ENCODE assay signal across 13 mouse cellular contexts in genomic region chr12:71640058-71640501, GRCm38 (mm10).
A peak's percentile ranks its signal among the peaks of the same experiment; 100 is the strongest.
DNase-seq lines count a peak whose midpoint lies in the region; ATAC-seq and TF ChIP-seq lines count a peak whose summit lies in the region.
"Had no signal": no experiment of that assay in that cellular context is flagged by ENCODE, and none has a peak within 500 bp of the region (broad histone marks: within the 10 kb centered on the region; RNA-seq: fewer than 3 reads in every experiment).

No protein-coding gene starts in this region.

- intact Hi-C loops in left cerebral cortex, postnatal 36 days (cut with DNase I), result no loop called here

- WGBS in kidney, adult 2 months, result 43% methylated on average over 10 of the region's 10 CpGs
- 55% methylated on average over 10 of the region's 10 CpGs for whole genome bisulfite sequencing in kidney, embryonic 14.5 days

- TF ChIP-seq POLR2A in kidney, adult 2 months (IDR thresholded peaks at IDR 0.05; ENCODE audit: low read depth, low read length), result no peak

- H3K4me2 ChIP-seq in kidney, embryonic 14.5 days (replicated peaks; ENCODE audit: low read depth, low read length), result no peak overlapping the region
- H3K4me2 ChIP-seq: midbrain, embryonic 15.5 days had no signal

- no peaks in the 10 kb centered on the region for H3K4me1 ChIP-seq in kidney, adult 2 months (ENCODE audit: control insufficient read depth, insufficient read depth, low read length)
- H3K4me1 ChIP-seq in kidney, embryonic 14.5 days (ENCODE audit: control insufficient read depth, insufficient read depth, low read length), result no peaks in the 10 kb centered on the region; the same call in 1 of the 2 replicates

- peak; percentile 14 for DNase-seq in kidney, adult 2 months
- DNase-seq in urinary bladder, postnatal 36 days (ENCODE audit: low spot score in 2 of 2), result peak; percentile 25 to 38
- no peak for DNase-seq in urinary bladder, postnatal 25 days (ENCODE audit: low spot score)
- DNase-seq in kidney, postnatal 4 days, result peak; percentile 58 to 68
- DNase-seq in c-Kit-positive CD71-positive TER-119-positive erythroid progenitor cells, embryonic 14.5 days (ENCODE audit: low spot score), result no peak
- DNase-seq in left cerebral cortex, postnatal 36 days (ENCODE audit: low spot score in 2 of 2), result no peak
- no peak for DNase-seq in left cerebral cortex, adult 11 months (ENCODE audit: low spot score)
- DNase-seq: cerebellum, adult 11-12 months; right cerebral cortex, adult 18-20 months; thymus, postnatal 25 days had no signal

- ATAC-seq in kidney, embryonic 14.5 days (ENCODE audit: low FRiP score, low TSS enrichment), result no peak; the same call in 1 of the 2 replicates
- ATAC-seq: midbrain, embryonic 15.5 days had no signal

- H3K27ac ChIP-seq in kidney, adult 2 months (ENCODE audit: insufficient read depth, low read depth, low read length), result no peak overlapping the region
- no peak overlapping the region for H3K27ac ChIP-seq in kidney, embryonic 14.5 days (ENCODE audit: low read depth, low read length)
- H3K27ac ChIP-seq: midbrain, embryonic 15.5 days had no signal

- H3K27me3 ChIP-seq in kidney, adult 2 months (replicated peaks; ENCODE audit: control insufficient read depth, insufficient read depth, low read length), result no peaks in the 10 kb centered on the region
- H3K27me3 ChIP-seq in kidney, embryonic 14.5 days (ENCODE audit: control insufficient read depth, insufficient read depth, low read length), result no peaks in the 10 kb centered on the region
- H3K27me3 ChIP-seq: CH12.LX; midbrain, embryonic 15.5 days had no signal

- no peaks in the 10 kb centered on the region for H3K9me3 ChIP-seq in kidney, embryonic 14.5 days (ENCODE audit: control insufficient read depth, low read length)
- H3K9me3 ChIP-seq: midbrain, embryonic 15.5 days had no signal

- H3K36me3 ChIP-seq in kidney, adult 2 months (ENCODE audit: control insufficient read depth, insufficient read depth, low read length), result no peaks in the 10 kb centered on the region
- H3K36me3 ChIP-seq in kidney, embryonic 14.5 days (ENCODE audit: control insufficient read depth, insufficient read depth, low read length), result no peaks in the 10 kb centered on the region
- H3K36me3 ChIP-seq: midbrain, embryonic 15.5 days had no signal

- TF ChIP-seq CTCF in kidney, adult 2 months (conservative IDR thresholded peaks at IDR 0.05; ENCODE audit: insufficient read depth, insufficient read length, low read depth, low read length), result no peak

- H3K4me3 ChIP-seq in kidney, adult 2 months (ENCODE audit: insufficient read depth, low read depth, low read length), result no peak overlapping the region
- H3K4me3 ChIP-seq in kidney, embryonic 14.5 days (ENCODE audit: low read length), result no peak overlapping the region
- H3K4me3 ChIP-seq: midbrain, embryonic 15.5 days had no signal

- no peak overlapping the region for H3K9ac ChIP-seq in kidney, embryonic 14.5 days (ENCODE audit: low read depth, low read length)
- H3K9ac ChIP-seq: midbrain, embryonic 15.5 days had no signal

Comparison
In these comparisons a context has a peak if more than half of its experiments do, and no peak if none do; other contexts are left out.
1. DNase-seq: peak in kidney, adult 2 months (single experiment), urinary bladder, postnatal 36 days (2 of 2) and kidney, postnatal 4 days (2 of 2); none in urinary bladder, postnatal 25 days (single experiment), c-Kit-positive CD71-positive TER-119-positive erythroid progenitor cells, embryonic 14.5 days (single experiment), left cerebral cortex, postnatal 36 days (0 of 2) and left cerebral cortex, adult 11 months (single experiment).